Mouse (Mus musculus): ENCODE data around the gene Slc24a2.

- TF ChIP-seq TAL1 (IDR thresholded peaks at IDR 0.05; ENCODE audit: low read length) (no peak), GATA1 (IDR thresholded peaks at IDR 0.05; ENCODE audit: low read length) (no peak)
These were observed 44.5 kb upstream of the Slc24a2 start for GRCm38 (mm10) chr4:87274825-87275224.

All from erythroblast, embryonic 14.5 days (primary cell).